Mouse (Mus musculus) G1E-ER4 (cell line): ENCODE results near the gene Olfr948. TPM values are rescaled to one million over a fixed set of nuclear protein-coding genes. Genes with fewer than 3 reads are reported as not detected.

ENCODE experiments used
- GATA1 ChIP-seq: IDR thresholded peaks from one replicate; pipeline ENCODE4 v1.8.0; 2012; ENCODE audit warnings: low read length, inconsistent platforms
- polyA plus RNA-seq: library from polyadenylated mRNA; stranded (reverse); fragments of >175 nt; gene quantifications from 2 replicates; pipeline ENCODE4 v1.2.3, GENCODE M21; 2012

Olfr948 gene
- polyA plus RNA-seq, result not detected in 2 replicates

- no peak for TF ChIP-seq GATA1
These were observed at the start of gene Olfr948 for GRCm38 (mm10) chr9:39325945-39326344. Olfr948 (minus strand) TSS chr9:39326045.

- no peak for TF ChIP-seq GATA1
These were observed 38.7 kb downstream of the Olfr948 start for GRCm38 (mm10) chr9:39287136-39287535.

- no peak for TF ChIP-seq GATA1
These were observed 49.1 kb downstream of the Olfr948 start, which contains the start of gene Olfr945 for GRCm38 (mm10) chr9:39276718-39277117. Olfr945 (minus strand) TSS chr9:39276818.

Other genes starting within 250 kb of the Olfr948 start
- gene Olfr938, start 247.2 kb downstream of the Olfr948 start, polyA plus RNA-seq, result not detected in 2 replicates
- not detected in 2 replicates for gene Olfr27, start 197.9 kb downstream of the Olfr948 start, polyA plus RNA-seq
- not detected in 2 replicates for gene Olfr943, start 159.7 kb downstream of the Olfr948 start, polyA plus RNA-seq
- gene Olfr944, start 124.1 kb downstream of the Olfr948 start, polyA plus RNA-seq, result not detected in 2 replicates
- not detected in 2 replicates for gene Olfr1537, start 76.1 kb downstream of the Olfr948 start, polyA plus RNA-seq
- not detected in 2 replicates for gene Olfr945, start 49.2 kb downstream of the Olfr948 start, polyA plus RNA-seq
- gene Olfr951, start 61.4 kb upstream of the Olfr948 start, polyA plus RNA-seq, result not detected in 2 replicates
- gene Olfr952, start 101.1 kb upstream of the Olfr948 start, polyA plus RNA-seq, result not detected in 2 replicates
- gene Olfr954, start 130.7 kb upstream of the Olfr948 start, polyA plus RNA-seq, result not detected in 2 replicates
- not detected in 2 replicates for gene Olfr955, start 145.9 kb upstream of the Olfr948 start, polyA plus RNA-seq
- not detected in 2 replicates for gene Olfr44, start 167.9 kb upstream of the Olfr948 start, polyA plus RNA-seq
- gene Olfr957, start 189.8 kb upstream of the Olfr948 start, polyA plus RNA-seq, result not detected in 2 replicates
- not detected in 2 replicates for gene Olfr958, start 228.0 kb upstream of the Olfr948 start, polyA plus RNA-seq
- not detected in 2 replicates for gene Olfr959, start 249.5 kb upstream of the Olfr948 start, polyA plus RNA-seq